Mouse (Mus musculus) lung, adult 2 months (tissue): Measurements from ENCODE around the gene Cenpu.

Source experiments
- CTCF ChIP-seq: fragments of 200-500 bp; IDR thresholded peaks from 2 replicates; pipeline ENCODE4 v1.5.1; 2011; ENCODE audit warnings: mild to moderate bottlenecking, low read length, control low read depth; ENCODE audit not compliant: insufficient read depth
- POLR2A ChIP-seq: fragments of 200-500 bp; IDR thresholded peaks from 2 replicates; pipeline ENCODE4 v1.6.1; 2011; ENCODE audit warnings: low read depth, mild to moderate bottlenecking, control low read depth, low read length, borderline replicate concordance; ENCODE audit errors: extremely low read depth

DNA sequence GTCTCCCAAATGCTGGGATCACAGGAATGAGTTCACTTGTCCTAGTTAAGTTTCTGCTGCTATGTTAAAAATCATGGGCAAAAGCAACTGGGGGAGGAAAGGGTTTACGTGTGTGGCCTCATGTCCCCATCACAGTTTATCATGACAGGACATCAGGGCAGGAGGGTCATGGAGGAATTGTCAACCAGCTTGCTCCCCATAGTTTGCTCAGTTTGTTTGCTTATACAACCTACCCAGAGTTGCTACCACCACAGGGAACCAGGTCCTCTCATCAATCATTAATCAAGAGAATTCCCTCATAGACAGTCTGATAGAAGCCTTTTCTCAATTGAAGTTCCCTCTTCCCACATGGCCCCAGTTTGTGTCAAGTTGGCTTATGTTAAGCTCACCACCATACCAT is 37.8 kb upstream of the Cenpu start:
- TF ChIP-seq CTCF (no peak), POLR2A (no peak)
